Mouse (Mus musculus): ENCODE measurements at regions not wholly inside any gene's neighbourhood (a gene's known extent, or its start where the extent isn't known, plus 50 kb on each side); places are given as distances from the start of the nearest gene placed in this dataset.

DNA sequence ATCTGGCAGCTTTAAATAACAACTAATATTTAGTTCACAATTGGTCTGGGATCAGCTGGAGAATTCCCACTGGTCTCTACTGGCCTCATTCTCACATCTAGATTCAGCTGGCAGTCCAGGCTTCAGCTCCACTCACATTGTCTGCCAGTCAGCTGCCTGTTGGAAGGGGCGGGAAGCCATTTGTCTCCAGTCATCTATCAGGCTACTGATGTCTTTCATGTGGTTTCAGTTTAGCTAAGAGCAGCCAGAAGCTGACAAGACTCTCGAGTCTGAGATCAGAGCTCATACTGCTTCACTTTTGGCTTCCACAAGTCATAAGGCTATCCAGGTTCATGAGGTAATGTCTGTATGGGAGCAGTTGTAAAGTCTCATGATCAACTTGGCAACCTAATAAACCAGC is 316.4 kb downstream of the Brinp2 start:
- H3K4me1 ChIP-seq, result no peaks in the 10 kb centered on the region
- H3K27me3 ChIP-seq (replicated peaks), result no peaks in the 10 kb centered on the region
- no peak for ATAC-seq (replicated peaks)
- no peaks in the 10 kb centered on the region for H3K36me3 ChIP-seq (replicated peaks)
- H3K4me2 ChIP-seq, result no peak overlapping the region
- H3K9ac ChIP-seq, result no peak overlapping the region
- no peak overlapping the region for H3K4me3 ChIP-seq
- H3K9me3 ChIP-seq, result no peaks in the 10 kb centered on the region
- 54% methylated on average over 2 of the region's 2 CpGs for WGBS
- H3K27ac ChIP-seq, result no peak overlapping the region

DNA sequence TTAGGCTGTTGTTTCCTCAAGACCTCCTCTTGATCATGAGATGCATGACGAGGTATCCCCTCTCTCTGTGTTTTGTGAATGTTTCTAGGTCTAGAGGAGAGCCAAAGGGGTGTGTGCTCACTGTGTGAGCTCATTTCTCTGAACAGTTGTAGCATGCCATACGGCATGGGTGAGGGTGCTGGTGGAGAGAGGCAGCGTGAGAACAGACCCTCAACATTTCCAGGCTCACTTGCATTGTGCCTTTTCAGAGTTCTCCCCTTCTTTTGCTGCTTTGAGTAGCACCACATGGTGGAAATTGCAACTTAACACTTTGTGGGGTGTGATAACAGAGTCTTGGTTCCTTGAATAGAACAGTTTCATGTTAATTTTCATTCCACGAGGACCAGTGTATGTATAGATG is 315.8 kb downstream of the Brinp2 start:
- Histone ChIP-seq H3K9me3 (no peaks in the 10 kb centered on the region), H3K36me3 (replicated peaks) (no peaks in the 10 kb centered on the region), H3K27ac (no peak overlapping the region), H3K4me3 (no peak overlapping the region), H3K27me3 (replicated peaks) (no peaks in the 10 kb centered on the region), H3K9ac (no peak overlapping the region), H3K4me2 (no peak overlapping the region), H3K4me1 (no peaks in the 10 kb centered on the region)
- 87% methylated on average over 4 of the region's 4 CpGs for whole genome bisulfite sequencing
- ATAC-seq (replicated peaks), result no peak

DNA sequence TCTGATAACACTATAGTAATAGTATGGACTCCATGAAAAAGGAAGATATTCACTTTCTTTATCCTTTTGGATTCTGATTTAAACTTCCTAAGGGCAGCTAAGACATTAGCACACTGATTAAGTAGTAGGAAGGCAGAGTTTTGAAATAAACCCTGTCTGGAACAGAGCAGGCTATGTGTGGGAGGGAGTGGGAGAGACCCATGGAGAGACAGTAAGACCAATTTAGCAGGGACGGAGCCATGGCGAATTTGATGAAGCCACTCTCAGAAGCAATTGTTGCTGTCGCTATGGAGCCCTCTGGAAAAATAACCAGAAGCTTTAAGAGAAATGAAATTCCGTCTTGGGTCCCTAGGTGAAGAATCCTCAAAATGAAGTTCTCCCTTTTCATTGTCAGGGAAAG is 303.5 kb downstream of the Brinp2 start:
- Histone ChIP-seq H3K4me3 (no peak overlapping the region), H3K36me3 (replicated peaks) (no peaks in the 10 kb centered on the region), H3K27me3 (replicated peaks) (no peaks in the 10 kb centered on the region), H3K4me1 (no peaks in the 10 kb centered on the region), H3K9ac (no peak overlapping the region), H3K27ac (no peak overlapping the region), H3K9me3 (no peaks in the 10 kb centered on the region), H3K4me2 (no peak overlapping the region)
- ATAC-seq (replicated peaks), result no peak
- 76% methylated on average over 4 of the region's 4 CpGs for WGBS

DNA sequence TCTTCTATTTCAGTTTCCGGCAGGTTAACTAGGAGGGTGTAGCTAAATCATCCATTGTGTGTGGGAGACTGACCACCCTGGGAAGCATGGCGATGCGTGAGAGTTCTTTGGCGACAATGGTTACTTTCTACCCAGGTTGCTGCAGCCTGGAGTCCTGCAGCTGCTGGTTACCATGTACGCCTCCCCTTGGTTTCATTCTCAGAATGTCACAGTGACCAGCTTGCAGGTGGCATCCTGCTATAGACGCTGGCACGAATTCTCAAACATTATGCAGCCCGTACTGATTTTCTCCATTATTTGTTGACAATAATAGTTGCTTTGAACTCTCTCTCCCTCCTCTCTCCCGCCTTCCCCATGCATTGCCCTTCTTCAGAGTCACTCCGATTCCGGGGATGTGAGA is 301.2 kb downstream of the Brinp2 start:
- Histone ChIP-seq H3K4me3 (no peak overlapping the region), H3K4me1 (no peaks in the 10 kb centered on the region), H3K9me3 (no peaks in the 10 kb centered on the region), H3K27me3 (replicated peaks) (no peaks in the 10 kb centered on the region), H3K36me3 (replicated peaks) (no peaks in the 10 kb centered on the region), H3K27ac (no peak overlapping the region), H3K4me2 (no peak overlapping the region; the same call in 1 of the 2 replicates), H3K9ac (no peak overlapping the region)
- WGBS, result 57% methylated on average over 11 of the region's 11 CpGs
- ATAC-seq (replicated peaks), result no peak

DNA sequence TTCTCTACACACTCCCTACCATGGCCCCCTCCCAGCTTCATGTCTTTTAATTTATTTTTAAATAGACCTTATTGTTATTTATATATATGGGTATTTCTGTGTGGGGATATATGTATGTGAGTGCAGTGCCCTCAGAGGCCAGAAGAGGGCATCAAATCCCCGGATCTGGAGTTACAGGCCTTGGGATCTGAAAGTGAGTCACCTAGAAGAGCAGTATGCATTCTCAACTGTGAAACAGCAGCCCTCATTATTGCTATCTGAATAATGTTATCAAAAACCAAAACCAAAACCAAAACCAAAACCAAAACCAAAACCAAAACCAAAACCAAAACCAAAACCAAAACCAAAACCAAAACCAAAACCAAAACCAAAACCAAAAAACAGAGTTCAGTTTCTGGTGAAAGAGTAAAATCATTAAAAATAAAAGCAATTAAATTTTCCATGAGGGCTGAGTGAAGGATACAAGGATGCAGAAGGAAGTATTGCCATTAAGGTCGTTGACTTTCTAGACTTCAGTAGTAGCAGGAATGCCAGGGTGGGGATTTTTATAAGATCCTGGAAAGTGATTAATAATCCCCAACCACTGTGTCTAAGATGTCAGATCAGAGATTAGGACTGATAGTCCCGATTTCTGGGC is 299.0 kb downstream of the Brinp2 start:
- Histone ChIP-seq H3K36me3 (replicated peaks) (no peaks in the 10 kb centered on the region), H3K4me3 (no peak overlapping the region), H3K9me3 (no peaks in the 10 kb centered on the region), H3K27ac (no peak overlapping the region), H3K4me2 (no peak overlapping the region), H3K9ac (no peak overlapping the region), H3K4me1 (no peaks in the 10 kb centered on the region), H3K27me3 (replicated peaks) (no peaks in the 10 kb centered on the region)
- 75% methylated on average over 3 of the region's 3 CpGs for WGBS
- no peak for ATAC-seq (replicated peaks)

DNA sequence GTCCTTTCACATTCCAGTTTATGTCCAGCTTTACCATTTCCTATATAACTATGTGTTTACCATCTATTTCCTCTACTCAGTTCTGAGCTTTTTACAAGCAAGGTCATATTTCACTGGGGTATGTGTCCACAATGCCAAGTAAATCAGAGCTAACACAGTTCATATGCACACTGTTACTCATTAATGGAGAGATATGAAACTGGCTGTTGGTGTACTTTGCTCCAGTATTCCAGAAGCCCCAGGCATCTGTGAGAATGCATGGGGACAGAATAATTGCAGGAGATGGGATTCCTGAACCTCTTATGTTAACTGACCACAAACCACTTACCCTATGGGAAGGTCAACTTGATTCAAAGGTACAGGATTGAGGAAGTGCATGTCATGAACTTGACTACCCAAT is 298.3 kb downstream of the Brinp2 start:
- ATAC-seq (replicated peaks), result no peak
- H3K36me3 ChIP-seq (replicated peaks), result no peaks in the 10 kb centered on the region
- H3K4me2 ChIP-seq, result no peak overlapping the region
- no peaks in the 10 kb centered on the region for H3K4me1 ChIP-seq
- H3K4me3 ChIP-seq, result no peak overlapping the region
- no peak overlapping the region for H3K27ac ChIP-seq
- H3K9me3 ChIP-seq, result no peaks in the 10 kb centered on the region
- no peak overlapping the region for H3K9ac ChIP-seq
- H3K27me3 ChIP-seq (replicated peaks), result no peaks in the 10 kb centered on the region

DNA sequence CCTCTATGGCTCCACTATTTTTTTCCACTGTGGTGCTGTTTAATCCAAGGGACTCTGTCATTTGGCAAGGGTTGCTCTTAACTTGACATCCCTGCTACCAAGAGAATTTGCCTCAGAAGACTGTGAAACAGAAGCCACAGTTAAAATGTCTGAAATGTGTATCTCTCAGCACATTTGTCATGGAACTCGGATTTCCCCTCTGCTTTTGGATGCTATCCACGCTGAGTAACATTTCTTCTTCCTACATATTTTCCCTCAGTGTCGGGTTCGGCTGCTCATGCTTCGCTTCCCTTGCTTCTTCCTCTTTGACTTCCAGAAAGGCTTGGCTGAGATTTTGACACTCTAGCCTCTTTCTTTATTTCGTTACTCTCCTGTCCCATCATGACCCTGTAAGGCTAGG is 294.1 kb downstream of the Brinp2 start:
- ATAC-seq (replicated peaks), result no peak
- Histone ChIP-seq H3K4me2 (no peak overlapping the region), H3K9me3 (no peaks in the 10 kb centered on the region), H3K9ac (no peak overlapping the region), H3K27me3 (replicated peaks) (no peaks in the 10 kb centered on the region), H3K4me1 (no peaks in the 10 kb centered on the region), H3K27ac (no peak overlapping the region), H3K4me3 (no peak overlapping the region), H3K36me3 (replicated peaks) (no peaks in the 10 kb centered on the region)
- WGBS, result 91% methylated on average over 6 of the region's 6 CpGs

DNA sequence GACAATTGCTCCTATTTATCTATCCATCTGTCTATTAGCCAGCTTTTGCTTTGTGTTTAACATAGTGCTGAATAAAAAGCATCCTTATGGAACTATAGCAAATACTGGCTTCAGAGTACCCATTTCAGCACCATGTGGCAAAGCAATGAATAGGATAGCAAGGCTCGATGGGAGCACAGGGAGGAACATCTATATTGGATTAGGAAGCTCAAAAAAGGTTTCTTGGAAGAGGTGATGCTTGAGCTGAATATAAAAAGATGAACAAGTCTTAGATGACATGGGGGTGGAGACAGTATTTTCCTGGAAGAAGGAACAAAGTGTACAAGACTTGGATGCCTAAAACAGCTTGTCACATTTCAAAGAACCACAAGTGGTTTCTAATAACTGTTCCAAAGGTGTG is 273.9 kb downstream of the Brinp2 start:
- Histone ChIP-seq H3K9me3 (no peaks in the 10 kb centered on the region), H3K27me3 (replicated peaks) (no peaks in the 10 kb centered on the region), H3K4me2 (no peak overlapping the region), H3K36me3 (replicated peaks) (no peaks in the 10 kb centered on the region), H3K4me1 (no peaks in the 10 kb centered on the region), H3K27ac (no peak overlapping the region), H3K4me3 (no peak overlapping the region), H3K9ac (no peak overlapping the region)
- no peak for ATAC-seq (replicated peaks)
- WGBS, result 70% methylated on average over 1 of the region's 1 CpGs

DNA sequence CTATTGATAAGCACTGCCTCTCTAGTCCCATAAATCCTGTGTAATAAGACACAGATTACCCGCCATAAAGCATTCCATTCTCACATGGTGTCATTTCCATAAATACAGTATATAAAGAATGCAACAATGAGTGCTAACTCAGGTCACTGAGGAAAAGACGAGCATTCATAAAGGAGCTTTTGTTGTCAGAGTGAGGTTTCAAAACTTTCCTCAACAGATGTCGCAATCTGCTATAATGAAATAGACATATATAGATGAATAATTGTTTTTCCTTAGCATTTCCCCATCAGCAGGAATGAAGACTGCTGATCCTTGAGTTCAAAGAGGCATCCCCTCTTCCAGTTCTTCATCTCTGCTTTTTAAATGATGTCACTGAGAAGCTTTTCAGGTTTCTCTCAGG is 270.3 kb downstream of the Brinp2 start:
- 81% methylated on average over 3 of the region's 3 CpGs for WGBS

DNA sequence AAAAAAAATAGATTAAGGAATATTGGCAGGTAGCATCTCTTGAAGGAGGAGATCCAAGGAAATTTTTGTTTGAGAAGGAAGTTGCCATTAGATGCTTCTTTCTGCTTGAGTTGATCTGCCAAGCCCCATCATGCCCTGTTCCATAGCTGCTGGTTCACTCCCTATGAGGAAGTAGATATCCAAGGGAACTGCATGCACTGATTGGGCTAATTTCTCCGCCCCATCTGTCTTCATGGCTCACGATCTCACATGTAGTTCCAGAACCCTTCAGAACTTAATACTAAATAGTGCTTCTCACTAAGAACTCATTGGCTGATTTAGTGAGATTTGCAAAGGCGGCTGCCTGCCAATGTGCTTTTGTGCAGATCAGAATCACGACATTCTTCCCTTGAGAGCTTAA is 258.6 kb downstream of the Brinp2 start:
- no peak overlapping the region for H3K27ac ChIP-seq
- H3K9me3 ChIP-seq, result no peaks in the 10 kb centered on the region
- no peaks in the 10 kb centered on the region for H3K36me3 ChIP-seq (replicated peaks)
- no peak overlapping the region for H3K4me3 ChIP-seq
- H3K27me3 ChIP-seq (replicated peaks), result no peaks in the 10 kb centered on the region
- no peak for ATAC-seq (replicated peaks)
- H3K9ac ChIP-seq, result no peak overlapping the region
- H3K4me2 ChIP-seq, result no peak overlapping the region
- no peaks in the 10 kb centered on the region for H3K4me1 ChIP-seq
- WGBS, result 89% methylated on average over 4 of the region's 4 CpGs

More for the DNA sequence above, 270.3 kb downstream of the Brinp2 start:
- Histone ChIP-seq H3K4me3 (no peak overlapping the region), H3K9me3 (no peaks in the 10 kb centered on the region), H3K27me3 (replicated peaks) (no peaks in the 10 kb centered on the region), H3K9ac (no peak overlapping the region), H3K4me2 (no peak overlapping the region), H3K4me1 (no peaks in the 10 kb centered on the region), H3K36me3 (replicated peaks) (no peaks in the 10 kb centered on the region), H3K27ac (no peak overlapping the region)
- no peak for ATAC-seq (replicated peaks)

DNA sequence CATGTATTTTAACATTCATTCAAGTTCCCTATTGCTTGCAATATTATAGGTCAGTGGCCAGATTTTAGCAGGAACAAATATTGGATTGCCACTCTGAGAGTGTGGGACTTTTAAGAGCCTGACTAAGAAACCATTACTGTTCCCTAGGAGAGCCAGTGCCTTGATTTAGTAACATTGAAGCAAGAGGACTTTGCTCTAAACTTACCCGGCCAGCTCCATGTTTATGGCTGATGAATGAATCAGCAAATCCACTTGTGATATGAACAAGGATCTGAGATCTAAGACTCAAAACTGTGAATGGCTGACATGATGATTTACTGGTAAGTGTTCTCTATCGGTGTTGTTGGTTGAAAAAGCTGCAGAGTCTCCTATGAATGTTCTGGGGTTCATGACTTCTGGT is 236.4 kb downstream of the Brinp2 start:
- Histone ChIP-seq H3K4me3 (no peak overlapping the region), H3K9ac (no peak overlapping the region), H3K4me1 (no peaks in the 10 kb centered on the region), H3K27me3 (replicated peaks) (no peaks in the 10 kb centered on the region), H3K27ac (no peak overlapping the region), H3K9me3 (no peaks in the 10 kb centered on the region), H3K36me3 (replicated peaks) (no peaks in the 10 kb centered on the region), H3K4me2 (no peak overlapping the region)
- ATAC-seq (replicated peaks), result no peak
- WGBS, result 91% methylated on average over 2 of the region's 2 CpGs

DNA sequence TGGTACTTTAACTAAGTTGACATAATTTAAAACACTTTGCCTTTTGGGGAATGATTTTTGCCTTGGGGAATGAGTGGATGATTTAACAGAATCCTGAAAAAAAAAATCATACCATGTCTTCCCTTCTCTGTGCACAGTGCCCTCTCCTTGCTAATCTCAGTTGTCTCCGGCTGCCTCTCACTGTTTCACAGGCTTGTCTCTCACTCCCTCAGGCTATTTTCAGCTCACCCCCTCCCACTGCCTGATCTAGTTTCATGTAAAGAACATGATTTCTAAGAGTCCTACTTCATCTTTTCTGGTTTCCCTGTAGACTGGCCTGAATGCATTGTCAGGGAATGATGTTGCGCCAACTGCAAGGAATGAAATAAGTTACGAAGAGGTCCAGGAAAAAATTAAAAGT is 231.2 kb downstream of the Brinp2 start:
- no peaks in the 10 kb centered on the region for H3K36me3 ChIP-seq (replicated peaks)
- no peak overlapping the region for H3K4me3 ChIP-seq
- H3K27me3 ChIP-seq (replicated peaks), result no peaks in the 10 kb centered on the region
- 66% methylated on average over 3 of the region's 3 CpGs for WGBS
- H3K4me1 ChIP-seq, result no peaks in the 10 kb centered on the region
- H3K9me3 ChIP-seq, result no peaks in the 10 kb centered on the region
- H3K9ac ChIP-seq, result no peak overlapping the region
- no peak overlapping the region for H3K27ac ChIP-seq
- no peak for ATAC-seq (replicated peaks)
- H3K4me2 ChIP-seq, result no peak overlapping the region

DNA sequence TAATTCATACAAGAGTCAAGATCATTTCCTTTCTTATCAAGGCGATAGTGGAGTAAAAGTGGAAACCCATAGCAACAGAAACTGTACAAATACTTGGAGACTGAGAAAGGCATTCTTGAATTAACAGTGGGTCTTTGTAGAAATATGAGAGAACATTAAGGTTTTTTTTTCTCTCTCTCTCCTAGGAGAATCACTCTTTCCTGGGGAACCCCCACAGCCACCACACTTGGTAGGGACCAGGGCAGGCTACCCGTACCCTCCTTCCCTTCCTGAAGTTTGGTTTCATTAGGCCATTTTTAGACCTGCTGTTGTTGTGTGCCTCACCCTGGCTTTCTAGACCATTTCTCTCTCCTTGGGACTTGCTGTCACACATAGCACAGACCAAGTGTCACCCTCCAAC is 229.9 kb downstream of the Brinp2 start:
- no peak for ATAC-seq (replicated peaks)
- Histone ChIP-seq H3K4me1 (no peaks in the 10 kb centered on the region), H3K4me3 (no peak overlapping the region), H3K27me3 (replicated peaks) (no peaks in the 10 kb centered on the region), H3K9ac (no peak overlapping the region), H3K36me3 (replicated peaks) (no peaks in the 10 kb centered on the region), H3K9me3 (no peaks in the 10 kb centered on the region), H3K27ac (no peak overlapping the region), H3K4me2 (no peak overlapping the region)
- 90% methylated on average over 2 of the region's 2 CpGs for WGBS
